Mouse (Mus musculus): ENCODE measurements around the gene Smim12.

Smim12 gene

GRCm38 (mm10) chr4:127235742-127236487, 7.7 kb upstream of the Smim12 start:
- DNase-seq (ENCODE audit: low read depth, low spot score): peak; percentile 94

- DNase-seq (ENCODE audit: low read depth, low spot score): no peak
Observed at GRCm38 (mm10) chr4:127236631-127237030, 7.0 kb upstream of the Smim12 start.

GRCm38 (mm10) chr4:127237271-127237670, 6.3 kb upstream of the Smim12 start:
- DNase-seq (ENCODE audit: low read depth, low spot score): peak; percentile 49

- no peak for DNase-seq (ENCODE audit: low read depth, low spot score)
Observed at GRCm38 (mm10) chr4:127242696-127243095, 888 bp upstream of the Smim12 start.

- peak; percentile 40 for DNase-seq (ENCODE audit: low read depth, low spot score)
Observed at GRCm38 (mm10) chr4:127243953-127244352, 369 bp downstream of the Smim12 start.

GRCm38 (mm10) chr4:127249701-127250349, 6.2 kb downstream of the Smim12 start:
- DNase-seq (ENCODE audit: low read depth, low spot score): peak; percentile 96

GRCm38 (mm10) chr4:127251963-127252585, 8.5 kb downstream of the Smim12 start:
- DNase-seq (ENCODE audit: low read depth, low spot score): peak; percentile 86

GRCm38 (mm10) chr4:127256739-127257138, 13.2 kb downstream of the Smim12 start:
- no peak for DNase-seq (ENCODE audit: low read depth, low spot score)

- DNase-seq (ENCODE audit: low read depth, low spot score): no peak
Observed at GRCm38 (mm10) chr4:127258186-127258897, 14.8 kb downstream of the Smim12 start.

GRCm38 (mm10) chr4:127261601-127262000, 18.0 kb downstream of the Smim12 start:
- no peak for DNase-seq (ENCODE audit: low read depth, low spot score)

- DNase-seq (ENCODE audit: low read depth, low spot score): no peak
Observed at GRCm38 (mm10) chr4:127263438-127264182, 20.0 kb downstream of the Smim12 start.

- DNase-seq (ENCODE audit: low read depth, low spot score): no peak
Observed at GRCm38 (mm10) chr4:127264183-127264554, 20.6 kb downstream of the Smim12 start.

GRCm38 (mm10) chr4:127278451-127279001, 34.9 kb downstream of the Smim12 start:
- no peak for DNase-seq (ENCODE audit: low read depth, low spot score)

- DNase-seq (ENCODE audit: low read depth, low spot score): no peak
Observed at GRCm38 (mm10) chr4:127279241-127279640, 35.7 kb downstream of the Smim12 start.

- DNase-seq (ENCODE audit: low read depth, low spot score): no peak
Observed at GRCm38 (mm10) chr4:127286907-127287306, 43.3 kb downstream of the Smim12 start.

- no peak for DNase-seq (ENCODE audit: low read depth, low spot score)
Observed at GRCm38 (mm10) chr4:127289039-127289548, 45.5 kb downstream of the Smim12 start.

GRCm38 (mm10) chr4:127292631-127293030, 49.0 kb downstream of the Smim12 start:
- DNase-seq (ENCODE audit: low read depth, low spot score): peak; percentile 73
